Mouse (Mus musculus) kidney, embryonic 14.5 days (tissue): Measurements from ENCODE around the gene Senp5. TPM values are rescaled to one million over a fixed set of nuclear protein-coding genes. Genes with fewer than 3 reads are reported as not detected.

ENCODE experiments used
- ATAC-seq: fragments of 200-750 bp; cut with Nextera tagmentation; 2 replicates; pipeline ENCODE4 v1.8.0; 2017; ENCODE audit warnings: moderate number of reproducible peaks, mild to moderate bottlenecking, moderate TSS enrichment, moderate library complexity; ENCODE audit not compliant: low FRiP score, low TSS enrichment
- H3K27ac ChIP-seq: fragments of 300-500 bp; sonication (generic); 2 replicates; pipeline ENCODE4 v1.5.1; 2014; ENCODE audit warnings: low read depth, mild to moderate bottlenecking, low read length, moderate library complexity, mixed read lengths
- H3K27me3 ChIP-seq: fragments of 300-500 bp; sonication (generic); 2 replicates; pipeline ENCODE4 v1.6.1; 2014; ENCODE audit warnings: mild to moderate bottlenecking, low read length; ENCODE audit not compliant: control insufficient read depth, insufficient read depth
- H3K36me3 ChIP-seq: fragments of 300-500 bp; sonication (generic); 2 replicates; pipeline ENCODE4 v1.6.1; 2014; ENCODE audit warnings: low read length, mixed read lengths; ENCODE audit not compliant: control insufficient read depth, insufficient read depth
- H3K4me1 ChIP-seq: fragments of 300-500 bp; sonication (generic); 2 replicates; pipeline ENCODE4 v1.6.1; 2014; ENCODE audit warnings: low read length, mixed read lengths; ENCODE audit not compliant: control insufficient read depth, insufficient read depth
- H3K4me2 ChIP-seq: fragments of 300-500 bp; sonication (generic); replicated peaks from 2 replicates; pipeline ENCODE4 v1.6.1; 2014; ENCODE audit warnings: low read depth, mild to moderate bottlenecking, low read length
- H3K4me3 ChIP-seq: fragments of 300-500 bp; sonication (generic); 2 replicates; pipeline ENCODE4 v1.5.1; 2014; ENCODE audit warnings: mild to moderate bottlenecking, low read length
- H3K9ac ChIP-seq: fragments of 300-500 bp; sonication (generic); 2 replicates; pipeline ENCODE4 v1.6.1; 2014; ENCODE audit warnings: low read depth, mild to moderate bottlenecking, low read length, moderate library complexity
- H3K9me3 ChIP-seq: fragments of 300-500 bp; sonication (generic); 2 replicates; pipeline ENCODE4 v1.6.1; 2016; ENCODE audit warnings: low read length; ENCODE audit not compliant: control insufficient read depth
- WGBS: fragments of 180-500 bp; shearing (Covaris S2); extraction: QIAGEN DNeasy Blood & Tissue Kit; methylation state at CpG from one replicate; pipeline ENCODE4 v1.1.7; 2014; 5-methylcytosine and 5-hydroxymethylcytosine counted together
- polyA plus RNA-seq: library from polyadenylated mRNA; unstranded; fragments of >200 nt; fragmentation: Nextera tagmentation; extraction: Ambion mirVana; gene quantifications from 2 replicates; pipeline ENCODE4 v1.2.1, GENCODE M21; 2014

The Senp5 gene
- polyA plus RNA-seq, 1 experiment from 2014 or later = 11.6 TPM

DNA sequence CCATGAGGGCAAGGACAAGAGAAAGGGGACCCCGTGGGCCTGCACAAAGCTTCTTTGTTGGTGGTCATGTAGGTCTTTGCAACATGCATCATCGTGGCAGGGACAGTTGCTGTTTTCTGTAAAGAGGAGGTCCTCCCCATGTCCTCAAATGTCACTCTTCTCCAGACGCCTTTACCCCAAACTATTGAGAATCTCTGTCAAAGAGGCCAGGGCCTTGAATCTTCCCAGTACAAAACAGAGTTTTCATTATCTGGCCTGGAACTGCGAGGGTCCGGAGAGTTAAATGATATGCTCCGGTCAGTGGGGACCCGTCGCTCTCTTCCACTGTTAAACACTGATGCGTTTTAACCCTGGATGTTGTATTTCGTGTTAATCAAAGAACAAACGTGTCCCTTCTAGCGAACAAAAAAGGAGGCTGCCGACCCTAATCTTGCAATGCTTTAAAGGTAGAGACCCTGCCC is 68.5 kb downstream of the Senp5 start:
- WGBS = 19% methylated on average over 13 of the region's 13 CpGs
- Histone ChIP-seq H3K27ac (no peak overlapping the region), H3K9ac (no peak overlapping the region), H3K27me3 (peaks cover 34% of the 10 kb centered on the region), H3K36me3 (no peaks in the 10 kb centered on the region), H3K4me2 (peak overlapping the region; percentile 49), H3K4me1 (peaks cover 14% of the 10 kb centered on the region), H3K9me3 (no peaks in the 10 kb centered on the region), H3K4me3 (peak overlapping the region; percentile 32)
- ATAC-seq = no peak

DNA sequence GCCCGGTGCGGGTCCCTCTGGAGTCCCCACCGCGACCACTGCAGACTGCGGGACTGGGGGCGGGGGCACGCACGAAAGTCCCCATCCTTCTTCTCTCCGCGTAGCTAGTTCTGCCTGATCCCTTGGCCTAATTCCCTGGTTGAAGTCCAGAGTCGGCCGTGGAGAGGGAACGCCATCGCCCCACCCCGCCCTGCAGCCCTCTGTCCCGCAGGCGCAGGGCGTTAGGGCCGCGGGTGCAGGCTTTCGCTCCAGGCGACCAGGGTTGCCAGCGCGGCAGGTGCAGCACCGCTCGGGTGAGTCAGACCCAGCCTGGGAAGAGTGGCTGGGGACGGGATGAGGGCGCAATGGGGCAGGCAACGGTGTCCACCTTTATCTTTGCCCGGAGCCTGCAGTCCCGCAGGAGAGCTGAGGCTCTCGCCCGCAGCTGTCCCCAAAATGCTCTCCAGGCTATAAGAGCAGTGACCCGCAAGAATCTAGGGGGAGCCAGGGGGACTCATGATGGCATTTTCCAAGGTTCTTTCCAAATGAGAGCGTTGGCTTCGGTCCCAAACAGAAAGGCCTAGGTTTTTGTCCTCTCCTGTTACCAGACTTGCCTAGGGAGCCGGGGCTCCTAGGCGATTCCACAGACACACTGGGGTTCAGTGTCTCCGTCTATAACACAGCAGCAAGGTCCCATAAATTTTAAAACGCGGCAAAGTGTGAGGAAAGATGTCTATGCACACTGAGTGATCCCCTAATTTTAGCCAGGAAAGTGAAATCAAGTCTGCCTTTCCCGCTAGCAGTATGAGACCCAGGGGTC is 69.1 kb downstream of the Senp5 start, which contains the start of gene Pigz:
TSS of gene Pigz (plus strand) at position 101 of the 799 bp plus-strand sequence.
- Histone ChIP-seq H3K4me3 (peak within 1 kb of the TSS; percentile 52), H3K36me3 (no peaks in the 10 kb centered on the region), H3K9me3 (no peaks in the 10 kb centered on the region), H3K27me3 (peaks cover 34% of the 10 kb centered on the region), H3K9ac (peak within 1 kb of the TSS; percentile 59), H3K4me1 (peaks cover 14% of the 10 kb centered on the region), H3K4me2 (peak within 1 kb of the TSS; percentile 94), H3K27ac (no peak within 1 kb of the TSS)
- WGBS = 7% methylated on average over 42 of the region's 42 CpGs
- ATAC-seq = no peak; the same call in 1 of the 2 replicates

DNA sequence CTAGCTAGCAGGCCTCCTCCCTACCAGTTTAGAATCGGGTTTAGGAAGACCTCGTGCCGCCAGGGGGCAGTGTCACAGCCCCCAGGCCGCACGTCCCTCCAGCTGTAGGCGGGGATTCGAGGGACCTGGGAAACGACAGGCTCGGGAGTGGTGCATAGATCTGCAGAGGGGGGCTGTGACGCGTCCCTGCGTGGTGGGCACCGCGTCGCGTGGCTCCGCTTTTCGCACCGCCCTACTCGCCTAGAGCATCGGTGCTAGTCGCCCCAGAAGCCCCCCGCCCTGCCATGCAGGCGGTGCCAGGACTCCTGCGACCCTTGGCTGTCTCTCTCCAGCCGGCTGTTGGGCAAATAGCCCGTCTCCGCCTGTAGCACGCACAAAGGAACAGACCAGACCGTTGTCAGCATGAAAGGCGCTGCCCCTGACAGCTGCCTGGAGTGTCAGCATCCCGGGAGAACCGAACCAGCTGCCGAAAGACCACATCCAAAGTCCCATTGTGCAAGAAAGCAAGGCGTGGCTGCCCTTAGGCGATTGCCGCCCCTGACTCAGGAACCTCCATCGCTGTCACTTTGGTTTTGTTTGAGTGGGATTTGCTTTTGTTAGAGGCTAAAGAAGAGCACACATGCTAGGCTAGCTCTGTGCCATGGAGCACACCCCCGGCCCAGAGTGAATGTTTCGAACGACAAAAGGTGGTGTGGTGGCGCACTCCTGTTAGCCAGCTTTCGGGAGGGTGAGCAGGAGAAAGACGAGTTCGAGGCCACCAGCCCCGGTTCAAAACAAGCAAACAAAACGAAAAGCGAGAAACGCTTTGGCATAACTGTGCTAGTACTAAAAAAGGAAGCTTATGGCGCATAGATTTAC is 70.0 kb downstream of the Senp5 start:
- Histone ChIP-seq H3K36me3 (no peaks in the 10 kb centered on the region), H3K27me3 (peaks cover 34% of the 10 kb centered on the region), H3K9ac (peak overlapping the region; percentile 59), H3K27ac (no peak overlapping the region), H3K4me2 (peak overlapping the region; percentile 94), H3K4me3 (peak overlapping the region; percentile 52), H3K9me3 (no peaks in the 10 kb centered on the region), H3K4me1 (peaks cover 14% of the 10 kb centered on the region)
- WGBS = 1% methylated on average over 50 of the region's 50 CpGs
- ATAC-seq = peak; percentile 94

DNA sequence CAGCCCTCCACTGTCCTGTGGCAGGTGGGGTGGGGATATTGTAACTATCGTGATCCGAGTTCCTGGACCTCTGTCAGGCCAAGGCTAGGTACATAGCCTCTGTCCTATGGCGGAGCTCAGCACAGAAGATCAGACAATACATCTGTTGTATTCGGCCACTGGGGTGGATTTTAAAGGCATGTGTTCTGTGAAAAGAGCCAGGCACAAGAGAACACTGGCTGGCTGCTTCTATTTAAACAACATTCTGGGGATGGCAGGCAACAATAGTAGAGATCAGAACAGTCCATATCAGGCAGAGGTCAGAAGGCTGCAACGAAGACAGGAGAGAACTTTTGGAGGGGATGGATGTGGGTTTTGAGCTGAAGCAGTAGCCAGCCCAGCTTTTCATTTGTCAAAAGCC is 70.8 kb downstream of the Senp5 start:
- WGBS = 67% methylated on average over 5 of the region's 5 CpGs
- Histone ChIP-seq H3K27ac (no peak overlapping the region), H3K27me3 (peaks cover 34% of the 10 kb centered on the region), H3K4me1 (peaks cover 14% of the 10 kb centered on the region), H3K36me3 (no peaks in the 10 kb centered on the region), H3K9ac (no peak overlapping the region), H3K9me3 (no peaks in the 10 kb centered on the region), H3K4me2 (peak overlapping the region; percentile 94; the same call in 1 of the 2 replicates), H3K4me3 (no peak overlapping the region)
- no peak for ATAC-seq

DNA sequence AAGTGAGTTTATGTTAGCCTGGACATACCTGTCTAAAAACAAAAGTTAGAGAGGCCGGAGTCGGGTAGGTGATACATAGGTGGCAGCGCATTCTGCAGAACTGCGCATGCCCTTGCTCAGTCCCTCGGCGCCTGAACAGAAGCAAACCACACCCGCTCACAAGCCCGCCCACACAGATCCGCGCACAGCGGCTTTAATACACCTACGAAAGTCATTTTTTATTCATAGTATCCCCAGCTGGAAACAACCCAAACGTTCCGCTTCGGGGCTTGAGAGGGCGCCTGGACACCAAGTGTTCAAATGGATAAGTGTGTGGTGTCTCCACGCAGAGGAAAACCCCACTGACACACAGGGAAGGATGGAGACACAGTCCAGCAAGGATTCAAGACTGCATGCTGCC is 71.8 kb downstream of the Senp5 start:
- Histone ChIP-seq H3K27me3 (peaks cover 31% of the 10 kb centered on the region), H3K4me1 (peaks cover 14% of the 10 kb centered on the region), H3K9me3 (no peaks in the 10 kb centered on the region), H3K27ac (no peak overlapping the region), H3K36me3 (no peaks in the 10 kb centered on the region), H3K9ac (no peak overlapping the region), H3K4me3 (no peak overlapping the region), H3K4me2 (no peak overlapping the region)
- WGBS = 53% methylated on average over 17 of the region's 17 CpGs
- no peak for ATAC-seq

DNA sequence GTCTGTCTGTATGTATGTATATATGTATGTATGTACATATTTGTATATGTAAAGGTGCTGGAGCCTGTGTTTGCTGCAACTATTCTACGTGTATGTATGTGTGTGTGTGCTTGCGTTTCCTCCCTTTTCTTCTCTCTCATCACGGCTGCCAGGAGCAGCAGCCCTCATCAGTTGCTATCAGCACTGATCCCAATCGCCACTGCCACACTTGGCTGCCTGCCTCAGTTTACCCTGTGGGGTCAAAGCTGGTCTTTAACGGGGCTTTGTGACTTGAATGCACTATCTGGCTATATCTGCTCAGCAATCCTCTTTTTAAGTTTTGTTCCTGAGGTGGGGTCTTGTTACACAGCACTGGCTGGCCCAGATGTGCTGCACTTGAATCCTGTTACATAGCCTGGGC is 75.7 kb downstream of the Senp5 start:
- ATAC-seq = no peak
- no peaks in the 10 kb centered on the region for H3K4me1 ChIP-seq
- no peaks in the 10 kb centered on the region for H3K27me3 ChIP-seq
- no peak overlapping the region for H3K27ac ChIP-seq
- H3K36me3 ChIP-seq = no peaks in the 10 kb centered on the region
- no peak overlapping the region for H3K4me3 ChIP-seq
- H3K9me3 ChIP-seq = no peaks in the 10 kb centered on the region
- no peak overlapping the region for H3K4me2 ChIP-seq
- 83% methylated on average over 5 of the region's 5 CpGs for WGBS
- no peak overlapping the region for H3K9ac ChIP-seq

DNA sequence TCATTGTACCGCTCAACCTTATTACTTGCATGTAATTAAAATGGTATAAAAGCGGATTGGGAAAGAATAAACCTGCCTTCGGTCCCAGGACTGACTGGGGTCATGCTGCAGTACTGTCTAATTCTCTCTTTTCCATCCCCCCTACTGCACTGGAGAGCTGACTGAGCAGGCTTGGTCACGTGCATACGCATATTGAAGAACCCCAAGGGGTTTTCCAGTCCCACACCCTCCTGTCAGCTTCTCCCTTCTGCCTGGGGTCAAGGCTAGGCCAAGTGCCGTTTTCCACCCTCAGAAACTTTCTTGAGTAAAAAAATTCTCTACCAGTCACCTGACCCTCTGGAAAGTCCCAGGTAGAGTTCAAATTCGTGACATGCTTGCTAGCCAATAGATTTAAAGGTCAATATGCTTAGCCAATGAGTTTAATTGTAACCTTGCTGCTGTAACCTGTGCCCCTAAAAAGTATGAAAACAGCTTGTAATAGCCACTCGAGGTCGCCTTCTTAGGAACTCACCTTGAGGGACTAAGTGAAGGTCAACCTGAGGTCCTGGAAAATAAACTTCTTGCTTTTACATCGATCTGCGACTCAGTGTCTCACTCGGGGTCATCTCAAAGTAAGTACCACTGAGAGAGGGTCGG is 76.4 kb downstream of the Senp5 start:
- 73% methylated on average over 13 of the region's 13 CpGs for WGBS
- Histone ChIP-seq H3K9ac (no peak overlapping the region), H3K36me3 (no peaks in the 10 kb centered on the region), H3K27ac (no peak overlapping the region), H3K4me1 (no peaks in the 10 kb centered on the region), H3K27me3 (no peaks in the 10 kb centered on the region), H3K4me3 (no peak overlapping the region), H3K4me2 (no peak overlapping the region), H3K9me3 (no peaks in the 10 kb centered on the region)
- no peak for ATAC-seq

DNA sequence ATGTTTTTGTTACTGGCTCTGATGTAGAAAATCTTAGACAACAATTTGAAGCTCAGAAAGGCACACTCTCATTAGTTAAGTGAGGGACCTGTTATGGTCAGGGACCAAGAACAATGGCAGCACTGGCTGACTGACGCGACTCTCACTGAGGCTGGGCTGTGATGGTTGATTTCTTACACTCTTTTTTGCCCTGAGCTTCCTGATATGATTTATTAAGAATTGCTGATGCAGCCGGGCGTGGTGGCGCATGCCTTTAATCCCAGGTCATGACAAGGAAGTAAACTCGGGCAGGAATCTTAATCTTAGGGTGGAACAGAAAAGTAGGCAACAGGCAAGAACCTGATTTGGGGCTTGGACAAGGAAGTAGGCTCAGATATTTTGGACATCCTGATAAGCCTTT is 77.0 kb downstream of the Senp5 start:
- Histone ChIP-seq H3K4me3 (no peak overlapping the region), H3K4me1 (no peaks in the 10 kb centered on the region), H3K4me2 (no peak overlapping the region), H3K9ac (no peak overlapping the region), H3K27me3 (no peaks in the 10 kb centered on the region), H3K36me3 (no peaks in the 10 kb centered on the region), H3K27ac (no peak overlapping the region), H3K9me3 (no peaks in the 10 kb centered on the region)
- 75% methylated on average over 6 of the region's 6 CpGs for WGBS
- ATAC-seq = no peak
